ENCODE assay signal across 8 mouse cellular contexts in genomic region chr6:145210816-145211338, GRCm38 (mm10). TPM values are rescaled to one million over a fixed set of nuclear protein-coding genes. Genes with fewer than 3 reads are reported as not detected.
DNase-seq lines count a peak whose midpoint lies in the region; ATAC-seq lines count a peak whose summit lies in the region.

Gene Casc1 (minus strand): TSS chr6:145211005.
Gene Etfrf1 (plus strand): TSS chr6:145211134.

- no peaks in the 10 kb centered on the region for H3K36me3 ChIP-seq in hindbrain, embryonic 15.5 days

- H3K4me2 ChIP-seq in hindbrain, embryonic 15.5 days = peak within 1 kb of the TSS; percentile 70

- peak; percentile 99 for DNase-seq in T-cell, adult 2 months (ENCODE audit: low spot score)
- DNase-seq in cerebellum, postnatal 36 days = peak; percentile 97
- DNase-seq in frontal cortex, postnatal 36 days (ENCODE audit: low spot score in 2 of 2) = peak; percentile 97 to 99
- DNase-seq in left cerebral cortex, adult 11 months (ENCODE audit: low spot score) = peak; percentile 98
- peak; percentile 99 to 100 for DNase-seq in lung, postnatal 4 days
- DNase-seq in retina, postnatal 7 days (ENCODE audit: low read depth, low spot score) = peak; percentile 99
- peak; percentile 81 for DNase-seq in urinary bladder, adult 2 months (ENCODE audit: low spot score)

- H3K4me1 ChIP-seq in hindbrain, embryonic 15.5 days (replicated peaks) = peaks cover 16% of the 10 kb centered on the region

- no peaks in the 10 kb centered on the region for H3K9me3 ChIP-seq in hindbrain, embryonic 15.5 days

- H3K9ac ChIP-seq in hindbrain, embryonic 15.5 days = peak within 1 kb of the TSS; percentile 73

- peak within 1 kb of the TSS; percentile 70 for H3K4me3 ChIP-seq in hindbrain, embryonic 15.5 days

- H3K27me3 ChIP-seq in hindbrain, embryonic 15.5 days = no peaks in the 10 kb centered on the region

- WGBS in hindbrain, embryonic 15.5 days = under 1% methylated on average over 36 of the region's 36 CpGs

- ATAC-seq in hindbrain, embryonic 15.5 days (ENCODE audit: low FRiP score, low read depth) = peak; percentile 100

- peak within 1 kb of the TSS; percentile 93 for H3K27ac ChIP-seq in hindbrain, embryonic 15.5 days (replicated peaks)

RNA-seq across cellular contexts. Expression of gene Casc1, which starts in this region (rescaled TPM):
- 0.88 and 1.3 TPM in 2 replicates for polyA plus RNA-seq in hindbrain, embryonic 15.5 days (2015; fragmentation: Nextera tagmentation; extraction: Ambion mirVana)
- polyA plus RNA-seq in urinary bladder, adult 2 months (2012; rRNA removed) = 0.63 and 0.74 TPM in 2 replicates

RNA-seq across cellular contexts. Expression of gene Etfrf1, which starts in this region (rescaled TPM):
- polyA plus RNA-seq in hindbrain, embryonic 15.5 days (2015; fragmentation: Nextera tagmentation; extraction: Ambion mirVana) = 27.0 and 27.5 TPM in 2 replicates
- 44.4 and 44.5 TPM in 2 replicates for polyA plus RNA-seq in urinary bladder, adult 2 months (2012; rRNA removed)

Comparison
In these comparisons a context has a peak if more than half of its experiments do, and no peak if none do; other contexts are left out.
1. Peak in every context shown above with its lines: DNase-seq, ATAC-seq, H3K4me3 ChIP-seq and H3K27ac ChIP-seq.